In genomic region chr8:125054436-125054810, GRCm38 (mm10) we compare ENCODE assay signal across 8 mouse cellular contexts. TPM values are rescaled to one million over a fixed set of nuclear protein-coding genes. Genes with fewer than 3 reads are reported as not detected.
DNase-seq lines count a peak whose midpoint lies in the region; ATAC-seq and TF ChIP-seq lines count a peak whose summit lies in the region.

No protein-coding gene starts in this region.

- peaks cover 4% of the 10 kb centered on the region for H3K4me1 ChIP-seq in forebrain, embryonic 11.5 days (replicated peaks; ENCODE audit: control insufficient read depth, insufficient read depth, low read length)
- no peaks in the 10 kb centered on the region for H3K4me1 ChIP-seq in lung, postnatal 0 days (ENCODE audit: insufficient read depth, low read depth, low read length)

- peak overlapping the region; percentile 29 for H3K9ac ChIP-seq in forebrain, embryonic 11.5 days (ENCODE audit: low read length)
- H3K9ac ChIP-seq in lung, postnatal 0 days (replicated peaks; ENCODE audit: low read depth) = peak overlapping the region; percentile 76

- peak; percentile 26 to 47 for DNase-seq in cerebellum, adult 18-20 months
- DNase-seq in cerebellum, adult 8-10 months = no peak
- peak; percentile 65 for DNase-seq in T-cell, adult 2 months (ENCODE audit: low spot score)
- peak; percentile 63 for DNase-seq in forebrain, embryonic 11.5 days (ENCODE audit: low spot score)
- peak; percentile 72 to 74 for DNase-seq in heart, postnatal 10 days
- peak; percentile 52 to 72 for DNase-seq in kidney, postnatal 25 days
- peak; percentile 81 for DNase-seq in lung, postnatal 0 days (ENCODE audit: low spot score)
- peak; percentile 37 to 53 for DNase-seq in right cerebral cortex, adult 2 months (ENCODE audit: low spot score in 2 of 2)

- ATAC-seq in forebrain, embryonic 11.5 days (replicated peaks; ENCODE audit: low FRiP score) = no peak
- peak; percentile 91 for ATAC-seq in lung, postnatal 0 days

- peak; percentile 47 for TF ChIP-seq CTCF in lung, postnatal 0 days (IDR thresholded peaks at IDR 0.05)

- no peak overlapping the region for H3K27ac ChIP-seq in forebrain, embryonic 11.5 days (ENCODE audit: low read depth, low read length)
- H3K27ac ChIP-seq in lung, postnatal 0 days (ENCODE audit: low read length) = peak overlapping the region; percentile 90

- intact Hi-C loops in heart, postnatal 10 days (cut with DNase I) = loop anchor here (5.0 kb wide), 1 partner anchor 818 kb away; no protein-coding TSS in a partner anchor

- H3K4me2 ChIP-seq in forebrain, embryonic 11.5 days (ENCODE audit: low read depth, low read length, severe bottlenecking) = peak overlapping the region; percentile 84
- H3K4me2 ChIP-seq in lung, postnatal 0 days (replicated peaks; ENCODE audit: low read depth, low read length) = peak overlapping the region; percentile 92

- H3K4me3 ChIP-seq in forebrain, embryonic 11.5 days (ENCODE audit: low read depth, low read length) = peak overlapping the region; percentile 47
- H3K4me3 ChIP-seq in lung, postnatal 0 days (ENCODE audit: low read depth, low read length) = peak overlapping the region; percentile 56

- WGBS in forebrain, embryonic 11.5 days = under 1% methylated on average over 38 of the region's 38 CpGs
- WGBS in lung, postnatal 0 days = under 1% methylated on average over 37 of the region's 38 CpGs

- peaks cover 36% of the 10 kb centered on the region for H3K27me3 ChIP-seq in forebrain, embryonic 11.5 days (ENCODE audit: control insufficient read depth, insufficient read depth, low read length)
- no peaks in the 10 kb centered on the region for H3K27me3 ChIP-seq in lung, postnatal 0 days (replicated peaks; ENCODE audit: insufficient read depth, low read length)

- no peak for TF ChIP-seq EP300 in lung, postnatal 0 days (IDR thresholded peaks at IDR 0.05)

- no peaks in the 10 kb centered on the region for H3K36me3 ChIP-seq in forebrain, embryonic 11.5 days (ENCODE audit: control insufficient read depth, insufficient read depth, low read length)
- no peaks in the 10 kb centered on the region for H3K36me3 ChIP-seq in lung, postnatal 0 days (ENCODE audit: insufficient read depth, low read length)

- H3K9me3 ChIP-seq in forebrain, embryonic 11.5 days (ENCODE audit: control insufficient read depth, low read length) = no peaks in the 10 kb centered on the region; the same call in 1 of the 2 replicates
- no peaks in the 10 kb centered on the region for H3K9me3 ChIP-seq in lung, postnatal 0 days (ENCODE audit: low read length)

RNA-seq across cellular contexts. Expression of gene Disc1, which starts 0.4 kb away (rescaled TPM):
- polyA plus RNA-seq in forebrain, embryonic 11.5 days (2014; fragmentation: Nextera tagmentation; extraction: Ambion mirVana) = 1.0 and 1.3 TPM in 2 replicates
- total RNA-seq in heart, postnatal 10 days (2021) = 1 to 10 TPM; 4.1 to 4.3 TPM
- polyA plus RNA-seq in lung, postnatal 0 days (2015; fragmentation: Nextera tagmentation; extraction: Ambion mirVana) = 0.97 and 1.0 TPM in 2 replicates

RNA-seq across cellular contexts. Expression of gene Tsnax, which starts 41.6 kb away (rescaled TPM):
- 126 and 130 TPM in 2 replicates for polyA plus RNA-seq in forebrain, embryonic 11.5 days (2014; fragmentation: Nextera tagmentation; extraction: Ambion mirVana)
- total RNA-seq in heart, postnatal 10 days (2021) = 10 to 100 TPM; 82.3 to 85.1 TPM
- polyA plus RNA-seq in lung, postnatal 0 days (2015; fragmentation: Nextera tagmentation; extraction: Ambion mirVana) = 60.6 and 63.3 TPM in 2 replicates
